In the genomic region with DNA sequence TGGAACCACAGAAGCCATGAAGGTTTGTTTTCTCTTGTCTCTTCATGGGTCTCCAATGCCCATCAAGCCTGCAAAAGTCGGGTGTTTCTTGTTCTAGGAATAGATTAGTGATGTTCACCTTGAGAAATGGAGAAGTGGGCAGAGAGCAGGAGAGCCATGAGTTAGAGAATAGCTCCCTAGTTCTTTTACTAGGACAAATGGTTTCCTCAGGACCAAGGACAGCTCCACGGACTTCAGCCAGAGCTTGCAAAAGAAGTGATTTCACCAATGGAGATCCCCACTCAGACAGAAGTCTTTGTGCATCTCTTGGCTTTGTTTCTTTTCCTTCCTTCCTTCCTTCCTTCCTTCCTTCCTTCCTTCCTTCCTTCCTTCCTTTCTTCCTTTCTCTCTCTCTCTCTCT, we compare ENCODE assay signal across 9 mouse cellular contexts.
DNase-seq lines count a peak whose midpoint lies in the region; ATAC-seq lines count a peak whose summit lies in the region.
"Had no signal": no experiment of that assay in that cellular context is flagged by ENCODE, and none has a peak within 500 bp of the region (broad histone marks: within the 10 kb centered on the region; RNA-seq: fewer than 3 reads in every experiment).

No protein-coding gene starts in this region.

- no peak overlapping the region for H3K9ac ChIP-seq in midbrain, embryonic 16.5 days (ENCODE audit: low read depth, low read length)
- H3K9ac ChIP-seq in embryonic facial prominence, embryonic 11.5 days (replicated peaks; ENCODE audit: low read length) = no peak overlapping the region

- H3K4me2 ChIP-seq in midbrain, embryonic 16.5 days (ENCODE audit: low read length) = no peak overlapping the region
- no peak overlapping the region for H3K4me2 ChIP-seq in embryonic facial prominence, embryonic 11.5 days (ENCODE audit: low read depth, low read length)

- no peak overlapping the region for H3K27ac ChIP-seq in midbrain, embryonic 10.5 days (replicated peaks)
- H3K27ac ChIP-seq in midbrain, embryonic 16.5 days (ENCODE audit: low read length) = no peak overlapping the region
- no peak overlapping the region for H3K27ac ChIP-seq in embryonic facial prominence, embryonic 11.5 days (replicated peaks; ENCODE audit: low read depth, low read length)

- no peaks in the 10 kb centered on the region for H3K9me3 ChIP-seq in midbrain, embryonic 10.5 days (replicated peaks)
- H3K9me3 ChIP-seq in midbrain, embryonic 16.5 days (replicated peaks; ENCODE audit: control insufficient read depth, low read length, poor library complexity, severe bottlenecking) = no peaks in the 10 kb centered on the region
- H3K9me3 ChIP-seq in embryonic facial prominence, embryonic 11.5 days (replicated peaks; ENCODE audit: control insufficient read depth, low read length) = no peaks in the 10 kb centered on the region

- H3K4me3 ChIP-seq in midbrain, embryonic 10.5 days = no peak overlapping the region
- no peak overlapping the region for H3K4me3 ChIP-seq in midbrain, embryonic 16.5 days (ENCODE audit: low read depth, low read length)
- H3K4me3 ChIP-seq in embryonic facial prominence, embryonic 11.5 days (ENCODE audit: low read depth, low read length) = no peak overlapping the region

- no peaks in the 10 kb centered on the region for H3K36me3 ChIP-seq in midbrain, embryonic 10.5 days
- no peaks in the 10 kb centered on the region for H3K36me3 ChIP-seq in midbrain, embryonic 16.5 days (ENCODE audit: control insufficient read depth, insufficient read depth, low read length)
- H3K36me3 ChIP-seq in embryonic facial prominence, embryonic 11.5 days (replicated peaks; ENCODE audit: control insufficient read depth, insufficient read depth, low read depth, low read length) = no peaks in the 10 kb centered on the region

- no peaks in the 10 kb centered on the region for H3K27me3 ChIP-seq in midbrain, embryonic 10.5 days (ENCODE audit: low read depth, poor library complexity, severe bottlenecking)
- no peaks in the 10 kb centered on the region for H3K27me3 ChIP-seq in midbrain, embryonic 16.5 days (ENCODE audit: control insufficient read depth, insufficient read depth, low read depth, low read length)
- no peaks in the 10 kb centered on the region for H3K27me3 ChIP-seq in embryonic facial prominence, embryonic 11.5 days (ENCODE audit: control insufficient read depth, insufficient read depth, low read length)

- ATAC-seq in midbrain, embryonic 16.5 days = no peak
- ATAC-seq in embryonic facial prominence, embryonic 11.5 days (replicated peaks; ENCODE audit: insufficient number of reproducible peaks, low FRiP score, low TSS enrichment, low read depth) = no peak

- WGBS in midbrain, embryonic 10.5 days = 18% methylated on average over 2 of the region's 2 CpGs
- WGBS in midbrain, embryonic 16.5 days = 4% methylated on average over 2 of the region's 2 CpGs
- WGBS in embryonic facial prominence, embryonic 11.5 days = 11% methylated on average over 2 of the region's 2 CpGs

- DNase-seq in midbrain, embryonic 10.5 days (ENCODE audit: low spot score) = peak; percentile 18
- DNase-seq in adrenal gland, adult 18-20 months (ENCODE audit: low spot score in 2 of 2) = peak; percentile 27 to 35
- peak; percentile 90 for DNase-seq in embryonic facial prominence, embryonic 11.5 days (ENCODE audit: low spot score)
- DNase-seq in naive thymus-derived CD4-positive, alpha-beta T cell, adult 2 months (ENCODE audit: low read depth) = peak; percentile 1
- no peak for DNase-seq in right cerebral cortex, postnatal 14 days
- no peak for DNase-seq in frontal cortex, postnatal 14 days (ENCODE audit: low spot score in 2 of 2)
- no peak for DNase-seq in thymus, postnatal 10 days (ENCODE audit: low spot score in 2 of 2)
- DNase-seq: cerebellum, adult 9-10 months had no signal

- peaks cover 12% of the 10 kb centered on the region; the same call in 1 of the 2 replicates for H3K4me1 ChIP-seq in midbrain, embryonic 10.5 days
- no peaks in the 10 kb centered on the region; the same call in 1 of the 2 replicates for H3K4me1 ChIP-seq in midbrain, embryonic 16.5 days (ENCODE audit: control insufficient read depth, insufficient read depth, low read length)
- H3K4me1 ChIP-seq in embryonic facial prominence, embryonic 11.5 days (ENCODE audit: control insufficient read depth, insufficient read depth, low read length) = no peaks in the 10 kb centered on the region

Comparison
In these comparisons a context has a peak if more than half of its experiments do, and no peak if none do; other contexts are left out.
1. DNase-seq: peak in midbrain, embryonic 10.5 days (single experiment), adrenal gland, adult 18-20 months (2 of 2), embryonic facial prominence, embryonic 11.5 days (single experiment) and naive thymus-derived CD4-positive, alpha-beta T cell, adult 2 months (single experiment); none in right cerebral cortex, postnatal 14 days (single experiment), frontal cortex, postnatal 14 days (0 of 2) and thymus, postnatal 10 days (0 of 2).